Mouse (Mus musculus) lung, embryonic 14.5 days (tissue): ENCODE results near the gene Cryga. TPM values are rescaled to one million over a fixed set of nuclear protein-coding genes. Genes with fewer than 3 reads are reported as not detected.
"Not testable (repeated sequence)": the region's sequence is repeated elsewhere in the genome, so short reads cannot be mapped to it uniquely, and the experiment has no call there.

ENCODE experiments used
- ATAC-seq: fragments of 200-750 bp; cut with Nextera tagmentation; 2 replicates; pipeline ENCODE4 v1.8.0; 2017; ENCODE audit warnings: mild to moderate bottlenecking, moderate TSS enrichment, moderate library complexity; ENCODE audit not compliant: insufficient read depth
- DNase-seq: peaks from one replicate; pipeline ENCODE4 v3.0.0-alpha.2; 2015
- H3K27ac ChIP-seq: fragments of 300-500 bp; sonication (generic); 2 replicates; pipeline ENCODE4 v1.5.1; 2014; ENCODE audit warnings: low read depth, mild to moderate bottlenecking, moderate library complexity
- H3K27me3 ChIP-seq: fragments of 300-500 bp; sonication (generic); 2 replicates; pipeline ENCODE4 v1.6.1; 2014; ENCODE audit warnings: low read length, control low read depth; ENCODE audit not compliant: insufficient read depth
- H3K36me3 ChIP-seq: fragments of 300-500 bp; sonication (generic); 2 replicates; pipeline ENCODE4 v1.6.1; 2014; ENCODE audit warnings: control low read depth; ENCODE audit not compliant: insufficient read depth
- H3K4me1 ChIP-seq: fragments of 300-500 bp; sonication (generic); 2 replicates; pipeline ENCODE4 v1.6.1; 2014; ENCODE audit warnings: antibody characterized with exemption, control low read depth; ENCODE audit not compliant: insufficient read depth
- H3K4me2 ChIP-seq: fragments of 300-500 bp; sonication (generic); 2 replicates; pipeline ENCODE4 v1.6.1; 2014; ENCODE audit warnings: mild to moderate bottlenecking
- H3K4me3 ChIP-seq: fragments of 300-500 bp; sonication (generic); 2 replicates; pipeline ENCODE4 v1.5.1; 2014; ENCODE audit warnings: low read depth, low read length
- H3K9ac ChIP-seq: fragments of 300-500 bp; sonication (generic); 2 replicates; pipeline ENCODE4 v1.6.1; 2014
- H3K9me3 ChIP-seq: fragments of 300-500 bp; sonication (generic); 2 replicates; pipeline ENCODE4 v1.6.1; 2016; ENCODE audit warnings: low read depth, low read length, control low read depth
- CTCF ChIP-seq: IDR thresholded peaks from 2 replicates; pipeline ENCODE4 v1.5.1; 2016; ENCODE audit warnings: antibody characterized with exemption, low read depth
- WGBS: fragments of 180-500 bp; shearing (Covaris S2); extraction: QIAGEN DNeasy Blood & Tissue Kit; methylation state at CpG from one replicate; pipeline ENCODE4 v1.1.7; 2014; 5-methylcytosine and 5-hydroxymethylcytosine counted together
- polyA plus RNA-seq: library from polyadenylated mRNA; unstranded; fragments of >200 nt; fragmentation: Nextera tagmentation; extraction: Ambion mirVana; gene quantifications from 2 replicates; pipeline ENCODE4 v1.2.1, GENCODE M21; 2014

The Cryga gene
- polyA plus RNA-seq, 1 experiment from 2014 or later = not detected

DNA sequence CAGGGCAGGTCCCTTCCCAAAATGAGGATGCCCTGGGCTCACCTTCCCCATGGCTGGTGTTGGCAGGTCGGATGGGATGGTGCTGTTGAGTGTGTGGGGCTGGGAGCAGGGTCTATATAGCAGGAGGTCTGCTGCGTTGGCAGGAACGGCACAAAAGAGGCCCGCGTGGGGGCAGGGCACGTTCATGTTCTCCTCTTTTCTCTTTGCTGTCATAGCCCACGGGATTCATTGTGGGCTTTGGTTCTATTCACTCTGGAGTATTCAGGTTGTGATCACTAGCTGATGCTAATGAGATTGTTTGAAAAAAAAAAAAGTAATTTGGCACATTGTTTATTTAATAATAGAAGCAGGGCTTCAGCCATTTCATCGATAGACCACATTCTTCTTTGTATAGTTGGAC, 39.8 kb downstream of the Cryga start, which contains the start of gene Crygd:
Gene Crygd (minus strand): TSS at position 101 of the 400 bp plus-strand sequence.
- H3K9ac ChIP-seq = no peak within 1 kb of the TSS
- no peak for ATAC-seq
- H3K27me3 ChIP-seq = no peaks in the 10 kb centered on the region
- no peak for DNase-seq
- 85% methylated on average over 8 of the region's 8 CpGs for WGBS
- no peak within 1 kb of the TSS for H3K27ac ChIP-seq
- H3K4me3 ChIP-seq = no peak within 1 kb of the TSS
- TF ChIP-seq CTCF = no peak
- H3K4me2 ChIP-seq = no peak within 1 kb of the TSS
- no peaks in the 10 kb centered on the region for H3K4me1 ChIP-seq
- no peaks in the 10 kb centered on the region for H3K9me3 ChIP-seq
- H3K36me3 ChIP-seq = no peaks in the 10 kb centered on the region

DNA sequence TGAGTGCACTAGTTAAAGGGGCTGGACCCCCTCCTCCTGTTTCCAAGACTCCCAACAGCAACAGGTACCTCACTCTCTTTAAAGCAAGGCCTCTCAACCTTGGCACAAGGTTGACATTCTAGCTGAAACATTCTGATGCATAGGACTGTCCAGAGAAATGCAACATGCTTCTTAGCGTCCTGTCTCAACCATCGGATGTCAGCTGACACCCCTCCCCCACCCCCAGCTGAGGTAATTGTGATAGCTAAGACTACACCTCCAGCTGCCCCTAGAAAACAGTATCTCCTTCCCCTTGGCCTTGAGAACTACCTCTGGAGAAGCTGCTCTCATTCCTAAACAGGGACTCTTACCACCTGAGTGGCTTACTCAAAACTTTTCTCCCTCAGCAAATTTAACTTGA, 51.0 kb downstream of the Cryga start:
- no peak for DNase-seq
- Histone ChIP-seq H3K36me3 (no peaks in the 10 kb centered on the region), H3K9ac (no peak overlapping the region), H3K4me3 (no peak overlapping the region), H3K4me2 (no peak overlapping the region), H3K9me3 (no peaks in the 10 kb centered on the region), H3K27me3 (no peaks in the 10 kb centered on the region), H3K27ac (no peak overlapping the region), H3K4me1 (no peaks in the 10 kb centered on the region)
- no peak for TF ChIP-seq CTCF
- WGBS = 28% methylated on average over 2 of the region's 2 CpGs
- ATAC-seq = no peak

DNA sequence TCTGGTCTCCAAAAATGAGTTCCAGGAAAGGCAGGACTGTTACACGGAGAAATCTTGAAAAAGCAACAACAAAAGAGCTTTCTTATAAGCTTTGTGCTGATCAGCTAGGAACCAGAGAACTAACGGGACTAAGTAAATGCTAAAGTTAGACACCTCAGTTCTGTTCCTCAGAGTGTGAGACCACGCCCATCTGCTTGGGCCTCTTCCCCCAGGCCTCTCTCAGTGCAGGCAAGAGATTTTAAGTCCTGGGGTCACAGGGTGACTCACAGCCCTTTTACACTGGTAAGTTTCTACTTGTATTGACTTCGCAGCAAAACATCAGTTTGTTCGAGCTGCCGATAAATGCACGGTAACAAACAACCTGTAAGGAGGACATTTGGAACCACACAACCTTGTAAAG, 51.5 kb downstream of the Cryga start:
- 60% methylated on average over 7 of the region's 7 CpGs for WGBS
- no peak overlapping the region for H3K4me2 ChIP-seq
- no peaks in the 10 kb centered on the region for H3K9me3 ChIP-seq
- no peaks in the 10 kb centered on the region for H3K4me1 ChIP-seq
- DNase-seq (no peak), ATAC-seq (no peak)
- no peak for TF ChIP-seq CTCF
- H3K27me3 ChIP-seq = no peaks in the 10 kb centered on the region
- no peak overlapping the region for H3K27ac ChIP-seq
- no peak overlapping the region for H3K4me3 ChIP-seq
- H3K36me3 ChIP-seq = no peaks in the 10 kb centered on the region
- no peak overlapping the region for H3K9ac ChIP-seq

DNA sequence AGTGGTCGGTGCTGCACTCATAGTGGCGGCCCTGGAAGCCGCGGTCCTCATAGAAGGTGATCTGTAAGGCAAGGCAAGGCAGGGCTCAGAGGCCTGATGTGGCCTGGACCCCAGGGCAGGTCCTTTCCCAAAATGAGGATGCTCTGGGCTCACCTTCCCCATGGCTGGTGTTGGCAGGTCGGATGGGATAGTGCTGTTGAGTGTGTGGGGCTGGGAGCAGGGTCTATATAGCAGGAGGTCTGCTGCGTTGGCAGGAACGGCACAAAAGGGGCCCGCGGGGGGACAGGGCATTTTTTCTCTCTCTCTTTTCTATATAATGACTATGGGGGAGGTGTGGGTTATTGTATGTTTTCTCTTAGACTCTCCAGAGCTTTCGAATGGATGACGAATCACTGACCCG, 52.2 kb downstream of the Cryga start, which contains the start of gene Cryge:
Gene Cryge (minus strand): TSS at position 198 of the 400 bp plus-strand sequence.
- not testable (repeated sequence) for H3K4me3 ChIP-seq, H3K4me2 ChIP-seq, H3K9ac ChIP-seq, H3K4me1 ChIP-seq, H3K27ac ChIP-seq, H3K36me3 ChIP-seq, DNase-seq, H3K27me3 ChIP-seq, ATAC-seq, H3K9me3 ChIP-seq
- WGBS = 57% methylated on average over 10 of the region's 12 CpGs

Other genes starting within 250 kb of the Cryga start
- 8.1 and 9.2 TPM in 2 replicates for gene Plekhm3, start 146.5 kb downstream of the Cryga start, polyA plus RNA-seq
- 0.17 TPM in 1 of 2 replicates, not detected in the other for gene Akr1cl, start 70.6 kb downstream of the Cryga start, polyA plus RNA-seq
- not detected in 2 replicates for gene Cryge, start 52.2 kb downstream of the Cryga start, polyA plus RNA-seq
- not detected in 2 replicates for gene Crygd, start 39.9 kb downstream of the Cryga start, polyA plus RNA-seq
- not detected in 2 replicates for gene Crygc, start 29.7 kb downstream of the Cryga start, polyA plus RNA-seq
- gene Crygb, start 21.1 kb downstream of the Cryga start, polyA plus RNA-seq = not detected in 2 replicates
- gene Gm28845, start 16.2 kb upstream of the Cryga start, polyA plus RNA-seq = not detected in 2 replicates
- 0.14 TPM in 1 of 2 replicates, not detected in the other for gene D630023F18Rik, start 19.8 kb upstream of the Cryga start, polyA plus RNA-seq
- 113 and 114 TPM in 2 replicates for gene Idh1, start 83.1 kb upstream of the Cryga start, polyA plus RNA-seq
- 14.4 and 15.5 TPM in 2 replicates for gene Pikfyve, start 83.3 kb upstream of the Cryga start, polyA plus RNA-seq
- 0.07 TPM in 1 of 2 replicates, not detected in the other for gene Pth2r, start 178.7 kb upstream of the Cryga start, polyA plus RNA-seq